Mouse (Mus musculus): ENCODE data around the gene Nudcd3. TPM values are rescaled to one million over a fixed set of nuclear protein-coding genes. Genes with fewer than 3 reads are reported as not detected.
A peak's percentile ranks its signal among the peaks of the same experiment; 100 is the strongest.

Nudcd3 gene
- total and polyA plus RNA-seq, 2 experiments from 2014 or later, result 61.6 to 70.7 TPM

DNA sequence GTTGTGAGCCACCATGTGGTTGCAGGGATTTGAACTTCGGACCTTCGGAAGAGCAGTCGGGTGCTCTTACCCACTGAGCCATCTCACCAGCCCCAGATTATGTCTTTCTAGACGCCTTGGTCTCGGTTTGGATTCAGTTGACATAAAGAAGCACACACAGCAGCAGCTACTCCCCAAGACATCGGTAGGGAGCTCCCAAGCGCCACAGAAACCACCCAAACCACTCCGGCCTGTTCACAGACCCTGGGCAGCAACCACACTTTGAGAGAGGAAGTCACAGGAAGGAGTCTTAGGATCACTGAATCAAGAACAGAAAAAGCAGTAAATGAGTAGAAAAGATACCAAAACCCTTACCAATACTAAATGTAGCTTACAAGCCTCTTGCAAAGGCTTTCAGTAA, 3.4 kb downstream of the Nudcd3 start:
- WGBS, result 90% methylated on average over 8 of the region's 8 CpGs
- H3K36me3 ChIP-seq (ENCODE audit: insufficient read depth), result peaks cover 10% of the 10 kb centered on the region; the same call in 1 of the 2 replicates
- ATAC-seq, result no peak
- H3K4me2 ChIP-seq (ENCODE audit: low read depth), result no peak overlapping the region
- no peak overlapping the region for H3K9ac ChIP-seq
- no peaks in the 10 kb centered on the region for H3K27me3 ChIP-seq (ENCODE audit: insufficient read depth, low read length)
- no peak for DNase-seq
- no peaks in the 10 kb centered on the region for H3K9me3 ChIP-seq (ENCODE audit: low read length)
- no peak for TF ChIP-seq CTCF (IDR thresholded peaks at IDR 0.05; ENCODE audit: low read depth)
- no peak overlapping the region for H3K4me3 ChIP-seq (ENCODE audit: low read depth, low read length)
- H3K27ac ChIP-seq (ENCODE audit: low read depth, low read length), result no peak overlapping the region
- H3K4me1 ChIP-seq (ENCODE audit: insufficient read depth), result peaks cover 15% of the 10 kb centered on the region

DNA sequence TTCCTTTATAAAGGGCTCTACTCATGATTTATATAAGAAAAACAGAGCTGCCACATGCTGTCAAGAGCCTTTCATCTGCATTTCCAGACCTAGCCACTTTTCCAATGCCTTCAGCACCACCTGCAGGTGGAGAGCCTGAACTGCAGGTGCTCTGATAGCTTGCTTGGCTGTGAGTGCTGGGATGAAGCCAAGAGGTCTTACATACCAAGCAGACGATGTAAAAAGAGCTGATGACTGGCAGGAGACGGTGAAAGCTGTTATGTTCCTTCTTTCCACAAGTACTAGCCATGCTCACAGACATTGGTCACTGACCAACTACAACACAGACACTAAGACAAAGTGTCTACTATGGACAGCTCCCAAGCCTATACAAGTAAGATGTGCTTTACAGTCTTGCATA, 12.3 kb downstream of the Nudcd3 start:
- Histone ChIP-seq H3K4me3 (ENCODE audit: low read depth, low read length) (no peak overlapping the region), H3K4me1 (ENCODE audit: insufficient read depth) (peaks cover 9% of the 10 kb centered on the region; the same call in 1 of the 2 replicates), H3K36me3 (ENCODE audit: insufficient read depth) (peaks cover 11% of the 10 kb centered on the region), H3K9me3 (ENCODE audit: low read length) (no peaks in the 10 kb centered on the region), H3K27ac (ENCODE audit: low read depth, low read length) (peak overlapping the region; percentile 46; the same call in 1 of the 2 replicates), H3K9ac (0 out of 2 replicates have a peak overlapping the region, but pooled peaks have one; percentile 31), H3K27me3 (ENCODE audit: insufficient read depth, low read length) (no peaks in the 10 kb centered on the region), H3K4me2 (ENCODE audit: low read depth) (no peak overlapping the region)
- DNase-seq (peak; percentile 99), ATAC-seq (peak; percentile 85)
- WGBS, result 0% methylated on average over 2 of the region's 2 CpGs
- TF ChIP-seq CTCF (IDR thresholded peaks at IDR 0.05; ENCODE audit: low read depth), result peak; percentile 99

DNA sequence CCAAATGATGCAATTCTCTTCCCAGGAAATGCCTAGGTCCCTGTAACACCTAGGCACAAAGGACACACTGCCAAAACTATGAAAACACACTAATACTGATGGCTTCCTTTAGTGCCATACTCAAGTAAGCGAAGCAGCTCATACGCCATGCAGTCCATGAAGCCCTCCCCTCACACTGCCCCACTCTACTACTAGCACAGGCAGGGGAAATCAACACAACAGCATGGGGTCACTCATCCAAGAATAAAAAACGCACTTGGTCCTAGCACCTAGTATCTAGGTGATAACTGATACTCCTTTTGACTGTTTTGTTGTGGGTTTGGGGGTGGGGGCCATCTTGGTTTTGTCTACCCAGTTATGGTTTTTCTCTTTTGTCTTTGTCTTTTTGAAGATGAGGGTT, 12.8 kb downstream of the Nudcd3 start:
- no peak for TF ChIP-seq CTCF (IDR thresholded peaks at IDR 0.05; ENCODE audit: low read depth)
- H3K27ac ChIP-seq (ENCODE audit: low read depth, low read length), result peak overlapping the region; percentile 46; the same call in 1 of the 2 replicates
- ATAC-seq (peak; percentile 42), DNase-seq (no peak)
- 0 out of 2 replicates have a peak overlapping the region, but pooled peaks have one; percentile 31 for H3K9ac ChIP-seq
- peaks cover 11% of the 10 kb centered on the region; the same call in 1 of the 2 replicates for H3K4me1 ChIP-seq (ENCODE audit: insufficient read depth)
- H3K9me3 ChIP-seq (ENCODE audit: low read length), result no peaks in the 10 kb centered on the region
- H3K4me2 ChIP-seq (ENCODE audit: low read depth), result no peak overlapping the region
- H3K36me3 ChIP-seq (ENCODE audit: insufficient read depth), result peaks cover 11% of the 10 kb centered on the region
- no peak overlapping the region for H3K4me3 ChIP-seq (ENCODE audit: low read depth, low read length)
- 92% methylated on average over 3 of the region's 3 CpGs for WGBS
- no peaks in the 10 kb centered on the region for H3K27me3 ChIP-seq (ENCODE audit: insufficient read depth, low read length)

DNA sequence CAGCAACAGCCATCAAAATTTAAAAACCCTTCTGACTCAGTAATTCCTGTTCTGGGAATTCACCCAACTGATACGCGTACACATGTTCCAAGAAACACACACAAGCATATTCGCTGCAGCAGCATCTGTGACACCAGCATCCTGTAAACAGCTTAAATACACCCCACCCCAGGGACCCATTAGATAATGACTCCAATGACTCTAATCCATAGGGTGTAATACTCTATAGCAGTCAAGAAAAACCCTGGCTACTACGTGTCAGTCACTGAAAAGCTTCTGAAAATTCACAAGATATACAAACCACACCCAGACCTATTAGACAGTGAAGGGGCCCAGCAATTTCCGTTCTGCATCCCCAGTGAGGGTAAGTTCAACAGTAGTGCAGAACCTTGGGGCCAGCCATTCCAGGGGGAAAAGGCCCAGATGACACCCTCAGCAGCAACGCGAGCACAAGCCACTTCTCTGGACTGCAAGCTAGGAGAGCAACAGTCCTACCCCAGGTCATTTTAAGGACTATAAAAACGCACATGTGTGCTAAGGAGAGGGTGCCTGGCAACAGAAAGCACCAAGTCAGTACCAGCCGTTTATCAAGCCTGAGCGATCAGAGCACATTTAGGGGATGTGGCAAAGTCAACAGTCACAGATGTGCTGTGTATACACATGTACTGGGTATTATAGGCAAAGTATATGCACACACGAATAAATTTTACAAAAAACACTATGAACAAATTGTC, 15.8 kb downstream of the Nudcd3 start:
- ATAC-seq (no peak), DNase-seq (no peak)
- WGBS, result 61% methylated on average over 11 of the region's 11 CpGs

DNA sequence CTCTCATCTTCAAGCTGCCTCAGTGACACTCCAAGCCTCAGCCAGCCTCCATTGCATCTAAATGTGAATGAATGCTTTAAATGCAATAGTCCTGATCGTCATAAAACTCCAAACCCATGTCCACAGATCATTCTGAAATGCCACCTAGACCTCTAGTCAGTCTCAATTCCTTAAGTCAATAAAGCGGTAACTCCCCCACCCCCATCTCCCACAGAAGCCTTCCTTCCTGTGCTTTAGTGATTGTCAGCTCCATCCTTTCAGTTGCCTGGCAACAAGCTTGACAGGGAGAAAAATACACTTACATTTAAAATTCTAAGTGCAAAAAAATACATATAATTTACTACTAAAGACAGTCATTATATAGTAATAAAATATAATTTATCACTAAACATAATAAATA, 17.0 kb downstream of the Nudcd3 start:
- 0 out of 2 replicates have a peak, but pooled peaks cover 4% of the 10 kb centered on the region for H3K36me3 ChIP-seq (ENCODE audit: insufficient read depth)
- DNase-seq (peak; percentile 39), ATAC-seq (no peak)
- H3K4me1 ChIP-seq (ENCODE audit: insufficient read depth), result peaks cover 21% of the 10 kb centered on the region
- no peaks in the 10 kb centered on the region for H3K27me3 ChIP-seq (ENCODE audit: insufficient read depth, low read length)
- no peaks in the 10 kb centered on the region for H3K9me3 ChIP-seq (ENCODE audit: low read length)
- no peak overlapping the region; the same call in 1 of the 2 replicates for H3K4me2 ChIP-seq (ENCODE audit: low read depth)
- H3K9ac ChIP-seq, result no peak overlapping the region
- peak overlapping the region; percentile 77 for H3K27ac ChIP-seq (ENCODE audit: low read depth, low read length)
- TF ChIP-seq CTCF (IDR thresholded peaks at IDR 0.05; ENCODE audit: low read depth), result no peak
- 65% methylated on average over 2 of the region's 2 CpGs for WGBS
- no peak overlapping the region for H3K4me3 ChIP-seq (ENCODE audit: low read depth, low read length)

More for the DNA sequence above, 15.8 kb downstream of the Nudcd3 start:
- Histone ChIP-seq H3K27me3 (ENCODE audit: insufficient read depth, low read length) (no peaks in the 10 kb centered on the region), H3K4me1 (ENCODE audit: insufficient read depth) (peaks cover 15% of the 10 kb centered on the region), H3K27ac (ENCODE audit: low read depth, low read length) (peak overlapping the region; percentile 64), H3K4me3 (ENCODE audit: low read depth, low read length) (no peak overlapping the region), H3K9me3 (ENCODE audit: low read length) (no peaks in the 10 kb centered on the region), H3K4me2 (ENCODE audit: low read depth) (no peak overlapping the region), H3K36me3 (ENCODE audit: insufficient read depth) (peaks cover 4% of the 10 kb centered on the region; the same call in 1 of the 2 replicates), H3K9ac (no peak overlapping the region)
- TF ChIP-seq CTCF (IDR thresholded peaks at IDR 0.05; ENCODE audit: low read depth), result no peak

DNA sequence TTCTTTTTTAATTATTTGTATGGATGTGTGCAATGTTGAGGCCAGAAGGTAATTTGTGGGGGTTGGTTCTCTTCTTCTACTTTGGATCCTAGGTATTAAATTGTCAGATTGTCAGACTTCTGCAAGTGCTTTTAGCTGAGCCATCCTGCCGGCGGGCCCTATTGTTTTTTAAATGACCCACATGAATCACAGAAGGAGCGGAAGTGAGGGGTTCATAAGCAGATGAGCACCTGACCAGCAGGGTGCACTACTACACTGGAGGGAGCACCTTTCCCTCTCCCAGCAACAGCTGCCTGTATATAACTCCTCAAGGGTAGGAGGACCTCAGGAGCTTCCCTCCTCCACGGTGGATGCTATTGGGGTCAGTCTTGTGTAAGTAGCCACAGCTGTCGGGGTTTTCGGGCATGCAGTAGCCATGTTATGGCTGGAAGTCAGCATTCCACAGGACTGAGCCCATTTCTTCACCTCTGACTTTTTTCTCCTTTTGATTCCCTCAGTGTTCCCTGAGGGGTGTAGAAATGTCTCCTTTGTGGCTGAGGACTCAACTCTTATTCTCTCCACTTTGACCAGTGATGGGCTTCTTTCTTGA, 19.3 kb downstream of the Nudcd3 start:
- ATAC-seq (no peak), DNase-seq (no peak)
- Histone ChIP-seq H3K4me1 (ENCODE audit: insufficient read depth) (peaks cover 21% of the 10 kb centered on the region), H3K4me2 (ENCODE audit: low read depth) (no peak overlapping the region), H3K4me3 (ENCODE audit: low read depth, low read length) (no peak overlapping the region), H3K9ac (no peak overlapping the region), H3K9me3 (ENCODE audit: low read length) (no peaks in the 10 kb centered on the region), H3K36me3 (ENCODE audit: insufficient read depth) (no peaks in the 10 kb centered on the region), H3K27ac (ENCODE audit: low read depth, low read length) (no peak overlapping the region), H3K27me3 (ENCODE audit: insufficient read depth, low read length) (no peaks in the 10 kb centered on the region)
- TF ChIP-seq CTCF (IDR thresholded peaks at IDR 0.05; ENCODE audit: low read depth), result no peak
- 62% methylated on average over 6 of the region's 6 CpGs for WGBS

DNA sequence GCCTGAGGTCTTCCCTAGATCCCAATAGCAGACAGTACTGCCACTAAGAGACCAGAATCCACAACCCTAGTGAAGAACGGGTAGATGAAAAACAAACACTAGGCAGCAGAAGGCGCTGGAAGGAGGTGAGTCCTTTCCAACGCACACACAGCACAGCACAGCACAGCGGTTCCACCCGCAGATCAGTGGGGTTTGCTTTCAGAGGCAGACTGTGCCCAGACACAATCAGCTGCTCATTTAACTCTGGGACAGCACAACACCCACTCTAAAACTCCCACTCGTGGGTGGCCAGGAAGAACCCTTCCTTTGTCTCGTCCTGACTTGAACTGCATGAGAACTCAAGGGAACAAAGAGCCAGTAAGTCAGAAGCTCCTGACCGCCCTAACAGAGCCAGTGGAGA, 21.0 kb downstream of the Nudcd3 start:
- no peak overlapping the region for H3K4me2 ChIP-seq (ENCODE audit: low read depth)
- DNase-seq (no peak), ATAC-seq (peak; percentile 34; the same call in 1 of the 2 replicates)
- peak overlapping the region; percentile 50 for H3K27ac ChIP-seq (ENCODE audit: low read depth, low read length)
- TF ChIP-seq CTCF (IDR thresholded peaks at IDR 0.05; ENCODE audit: low read depth), result 0 out of 2 replicates have a peak, but pooled peaks have one; percentile 12
- H3K4me1 ChIP-seq (ENCODE audit: insufficient read depth), result peaks cover 21% of the 10 kb centered on the region
- H3K36me3 ChIP-seq (ENCODE audit: insufficient read depth), result no peaks in the 10 kb centered on the region
- H3K27me3 ChIP-seq (ENCODE audit: insufficient read depth, low read length), result no peaks in the 10 kb centered on the region
- 16% methylated on average over 8 of the region's 8 CpGs for whole genome bisulfite sequencing
- H3K9ac ChIP-seq, result peak overlapping the region; percentile 18; the same call in 1 of the 2 replicates
- H3K9me3 ChIP-seq (ENCODE audit: low read length), result no peaks in the 10 kb centered on the region
- no peak overlapping the region for H3K4me3 ChIP-seq (ENCODE audit: low read depth, low read length)

Measured in forebrain, postnatal 0 days (tissue).